Mouse (Mus musculus): ENCODE data around the gene Cpm.
"Not testable (repeated sequence)": the region's sequence is repeated elsewhere in the genome, so short reads cannot be mapped to it uniquely, and the experiment has no call there.

The Cpm gene

DNA sequence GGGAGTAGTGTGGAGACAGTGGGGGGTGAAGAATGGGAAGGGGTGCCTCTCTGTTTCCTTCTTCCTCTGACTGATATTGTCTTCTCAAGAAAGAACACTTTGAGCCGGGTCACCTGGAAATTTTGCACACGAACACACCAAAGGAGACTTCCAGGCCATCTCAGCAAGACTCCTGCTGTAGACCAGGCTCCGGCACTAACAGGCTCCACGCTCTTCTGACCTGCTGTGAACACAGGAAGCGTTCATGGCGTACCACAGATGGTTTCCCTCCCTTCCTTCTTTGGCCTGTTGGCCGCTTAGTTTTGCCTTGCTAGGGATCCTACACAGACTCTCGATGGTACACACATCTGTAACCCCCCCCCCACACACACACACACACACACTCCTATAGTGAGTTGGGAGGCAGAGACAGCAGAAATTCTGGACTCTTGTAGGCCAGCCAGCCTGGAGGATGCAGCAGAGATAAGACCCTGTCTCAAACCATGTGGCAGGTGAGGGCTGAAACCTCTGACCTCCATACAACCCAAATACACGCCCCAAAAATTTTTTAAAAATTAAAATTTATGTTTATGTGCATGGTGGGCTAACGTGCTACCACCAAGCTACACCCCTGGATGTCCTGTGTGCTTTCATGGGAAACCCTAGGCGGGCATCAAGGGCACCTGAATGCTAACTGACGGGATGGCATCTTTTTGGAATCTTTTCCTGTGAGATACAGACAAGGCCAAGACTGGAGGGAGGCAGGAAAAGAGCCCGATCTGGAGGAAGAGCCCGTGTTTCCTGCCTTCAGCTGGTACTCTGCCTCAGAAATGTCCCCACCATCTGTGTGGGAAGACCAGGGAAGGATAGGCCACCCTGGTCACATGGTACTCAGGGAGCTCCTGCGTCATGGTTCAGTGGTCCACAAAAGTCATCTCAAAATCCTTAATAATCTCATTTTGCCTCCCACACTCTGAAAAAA lies 23.7 kb upstream of the Cpm start:
- CTCF ChIA-PET = no interaction called here

DNA sequence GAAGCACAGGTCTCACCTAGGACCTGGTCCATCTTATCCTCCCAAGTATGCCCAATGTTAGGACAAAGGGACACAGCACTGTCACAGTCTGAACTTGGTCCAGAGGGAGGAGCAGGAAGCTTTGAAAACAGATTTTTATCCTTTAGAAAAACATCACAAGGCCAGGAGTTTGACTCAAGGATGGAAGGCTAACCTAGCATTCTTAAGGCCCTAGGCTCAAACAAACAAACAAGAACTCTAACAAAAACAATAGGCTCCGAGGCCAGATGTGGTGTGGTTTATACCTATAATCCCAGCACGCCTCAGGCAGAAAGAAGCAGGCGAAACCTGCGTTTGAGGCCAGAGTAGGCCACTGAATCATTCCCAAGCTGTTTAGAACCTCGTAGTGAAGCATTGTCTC lies 22.9 kb upstream of the Cpm start:
- CTCF ChIA-PET = no interaction called here

DNA sequence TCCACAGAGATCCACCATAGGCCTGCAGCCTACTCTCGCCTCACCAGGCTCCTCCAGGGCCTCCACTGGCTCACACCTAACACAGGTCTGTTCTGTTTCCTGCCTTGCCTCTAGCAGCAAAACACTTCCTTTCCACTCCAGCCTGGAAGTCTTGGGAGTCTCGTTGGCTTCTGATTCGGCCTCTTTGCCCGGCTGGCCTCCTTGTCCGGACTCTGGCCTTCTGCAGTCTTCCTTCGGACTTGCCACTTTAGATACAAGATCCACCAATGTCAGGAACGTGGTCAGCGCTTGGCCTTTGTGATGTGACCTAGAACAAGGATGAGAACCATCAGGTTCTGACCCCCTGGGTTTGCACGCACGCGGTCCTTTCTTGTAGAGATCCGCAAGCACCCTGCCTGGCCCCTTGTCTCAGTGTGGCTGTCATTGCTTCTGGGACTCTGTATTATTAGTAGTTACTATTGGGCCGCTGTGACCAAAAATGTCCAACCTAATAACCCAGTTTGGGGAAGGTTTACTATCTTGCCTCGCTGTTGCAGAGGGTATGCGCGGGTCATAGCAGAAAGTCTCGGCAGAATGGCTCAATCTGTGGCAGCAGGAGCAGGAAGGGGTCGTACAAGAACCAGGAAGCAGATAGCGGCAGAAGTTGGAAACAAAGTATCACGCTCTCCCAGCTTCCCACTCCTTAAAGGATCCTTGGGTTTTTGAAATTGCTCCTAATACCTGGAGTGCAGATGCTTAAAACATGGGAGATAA lies 22.1 kb upstream of the Cpm start:
- CTCF ChIA-PET = no interaction called here

DNA sequence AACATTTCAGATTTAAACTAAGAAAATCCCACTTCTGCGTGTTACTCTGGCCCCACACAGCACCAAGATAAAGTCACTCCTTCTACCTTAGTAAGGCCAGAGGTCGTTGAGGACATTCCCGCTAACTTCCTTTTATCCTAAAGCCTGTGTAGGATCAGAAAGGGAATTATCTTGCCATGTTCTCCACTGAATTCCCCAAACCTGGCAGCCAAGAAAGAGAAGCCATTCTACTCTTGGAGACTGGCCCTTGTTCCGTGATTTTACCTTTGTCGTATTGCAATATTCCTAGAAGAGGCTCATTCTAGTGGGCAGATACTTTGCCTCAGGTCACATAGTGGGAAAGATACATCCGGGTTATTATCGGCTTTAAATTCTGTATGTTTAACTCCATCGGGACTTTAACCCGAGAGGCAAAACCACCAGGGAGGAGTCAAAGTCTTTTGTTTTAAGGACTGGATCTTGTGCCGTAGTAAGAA lies 21.5 kb upstream of the Cpm start:
- CTCF ChIA-PET = no interaction called here

DNA sequence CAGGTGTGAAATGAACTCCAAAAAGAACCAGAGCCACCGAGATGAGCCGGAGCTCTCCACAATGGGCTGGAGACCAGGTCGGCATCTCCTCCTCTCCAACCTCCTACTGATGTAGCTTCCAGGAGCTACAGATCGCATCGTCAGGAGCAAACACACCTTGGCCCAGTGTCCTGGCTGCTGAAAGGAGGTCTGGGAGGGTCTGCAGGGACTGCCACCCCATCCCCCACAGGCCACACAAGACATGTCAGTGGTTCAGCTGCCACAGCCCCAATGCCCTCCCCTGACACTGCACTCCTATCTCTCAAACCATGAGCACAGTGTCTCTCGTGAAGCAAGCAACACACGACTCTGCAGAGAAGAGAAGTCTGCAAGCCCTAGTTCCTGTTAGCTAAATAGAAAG lies 20.8 kb upstream of the Cpm start:
- CTCF ChIA-PET = no interaction called here

DNA sequence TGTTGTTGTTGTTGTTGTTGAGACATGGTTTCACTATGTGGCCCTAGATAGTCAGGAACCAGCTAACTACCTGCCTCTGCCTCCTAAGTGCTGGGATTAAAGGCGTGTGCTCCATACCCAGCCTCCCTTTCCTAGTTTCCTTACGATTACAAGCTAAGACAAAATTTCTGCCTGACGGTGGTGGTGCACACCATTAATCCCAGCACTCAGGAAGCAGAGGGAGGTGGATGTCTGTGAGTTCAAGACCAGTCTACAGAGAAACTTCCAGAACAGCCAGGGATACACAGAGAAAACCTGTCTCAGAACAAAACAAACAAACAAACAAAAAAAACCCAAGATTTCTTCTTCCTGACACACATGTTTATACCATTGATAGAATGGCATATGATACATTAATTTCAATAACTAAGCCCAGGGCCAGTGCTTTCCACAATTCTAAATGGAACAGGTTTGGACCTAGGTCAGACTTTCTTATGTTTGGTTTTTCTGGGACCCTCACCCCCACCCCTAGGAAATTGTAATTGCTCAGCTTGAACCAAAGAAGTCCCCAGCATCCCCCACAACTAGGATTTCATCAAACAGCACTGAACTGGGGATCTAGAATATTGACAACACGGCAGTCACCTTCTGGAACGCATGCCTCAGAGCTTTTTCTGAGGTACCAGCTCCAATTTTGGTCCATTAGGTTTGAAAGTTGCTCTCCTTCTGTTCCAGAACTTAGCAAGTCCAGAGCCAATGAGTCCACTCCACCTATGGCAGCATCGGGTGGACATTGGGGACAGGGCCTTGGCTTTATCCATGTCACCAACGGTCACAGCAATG lies 20.1 kb upstream of the Cpm start:
- CTCF ChIA-PET = no interaction called here

DNA sequence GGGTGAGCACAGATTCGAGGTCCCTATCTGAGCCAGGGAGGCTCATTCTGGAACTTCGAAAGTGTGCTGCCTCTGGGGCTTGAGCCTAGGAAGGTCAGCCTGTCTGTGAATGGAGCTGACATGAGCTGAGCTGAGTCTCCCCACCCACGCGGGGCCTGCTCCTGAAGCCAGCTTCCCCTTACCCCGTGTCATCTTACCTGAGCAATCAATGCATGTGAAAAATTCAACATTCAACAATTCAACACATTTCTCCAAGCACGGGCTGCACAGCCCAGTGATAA lies 19.6 kb upstream of the Cpm start:
- CTCF ChIA-PET = no interaction called here

DNA sequence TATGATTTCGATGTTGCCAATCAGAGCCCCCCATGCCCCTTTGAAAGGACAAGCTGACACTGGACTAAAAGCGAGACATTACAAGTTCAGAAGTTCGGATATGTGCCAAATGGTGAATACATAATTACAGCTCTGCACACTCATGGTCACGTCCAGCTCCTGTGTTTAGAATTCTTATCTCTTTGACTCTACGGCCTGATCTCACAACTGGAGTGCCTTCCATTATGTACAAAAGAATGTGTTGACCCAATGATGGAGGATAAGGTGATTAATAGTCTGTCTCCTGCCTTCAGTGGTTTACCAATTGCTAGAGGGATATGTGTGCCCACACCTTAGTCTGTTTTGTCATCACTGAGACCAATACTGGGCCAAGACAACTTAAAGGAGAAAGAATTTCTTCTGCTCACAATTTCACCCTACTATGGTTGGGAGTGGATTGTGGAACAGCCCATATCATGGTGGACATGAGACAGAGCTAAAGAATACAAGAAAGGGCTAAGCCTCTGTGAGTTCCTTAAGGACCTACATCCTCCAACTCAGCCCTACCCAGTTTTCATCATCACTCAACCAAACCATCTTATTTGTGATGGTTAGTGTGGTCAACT lies 19.0 kb upstream of the Cpm start:
- CTCF ChIA-PET = no interaction called here

DNA sequence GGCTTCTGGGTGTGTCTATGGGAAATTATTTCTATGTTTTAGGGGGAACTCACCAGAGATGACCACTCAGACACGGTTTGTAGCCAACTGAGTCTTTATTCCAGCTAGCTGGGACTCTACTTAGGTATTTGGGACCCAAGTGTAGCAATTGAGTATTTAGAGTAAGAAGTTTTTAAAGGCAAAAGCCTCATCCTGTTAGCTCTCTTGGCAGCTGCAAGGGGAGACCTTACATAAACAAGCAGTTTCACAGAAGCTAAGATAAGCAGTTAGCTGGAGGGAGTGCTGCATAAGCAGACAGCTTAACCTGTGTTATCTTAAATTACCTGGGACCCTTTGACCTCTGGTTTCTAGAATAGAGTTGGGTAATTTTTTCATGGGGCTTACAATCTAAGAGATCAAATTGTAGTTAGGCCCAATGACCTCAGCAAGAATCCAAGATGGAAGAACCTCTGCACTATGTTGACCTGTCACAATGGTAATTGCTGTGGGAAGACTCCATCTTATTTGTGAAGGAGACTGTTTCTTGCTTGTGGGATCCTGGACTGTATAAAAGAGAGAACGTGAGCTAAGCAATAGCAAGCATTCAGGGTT lies 18.4 kb upstream of the Cpm start:
- CTCF ChIA-PET = no interaction called here

DNA sequence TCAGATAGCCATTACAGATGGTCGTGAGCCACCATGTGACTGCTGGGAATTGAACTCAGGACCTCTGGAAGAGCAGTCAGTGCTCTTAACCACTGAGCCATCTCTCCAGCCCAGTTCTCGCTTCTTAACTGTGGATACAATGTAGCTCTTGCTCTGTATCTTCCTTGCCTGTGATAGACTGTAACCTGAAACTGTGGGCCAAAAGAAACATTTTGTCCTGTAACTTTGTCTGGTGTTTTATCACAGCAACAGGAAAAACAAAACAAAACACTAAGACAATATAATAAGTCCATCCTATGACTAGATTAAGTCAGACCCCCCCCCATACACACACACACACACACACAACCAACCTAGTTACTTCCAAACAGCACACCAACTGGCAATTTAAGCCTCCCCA lies 17.8 kb upstream of the Cpm start:
- CTCF ChIA-PET = no interaction called here

DNA sequence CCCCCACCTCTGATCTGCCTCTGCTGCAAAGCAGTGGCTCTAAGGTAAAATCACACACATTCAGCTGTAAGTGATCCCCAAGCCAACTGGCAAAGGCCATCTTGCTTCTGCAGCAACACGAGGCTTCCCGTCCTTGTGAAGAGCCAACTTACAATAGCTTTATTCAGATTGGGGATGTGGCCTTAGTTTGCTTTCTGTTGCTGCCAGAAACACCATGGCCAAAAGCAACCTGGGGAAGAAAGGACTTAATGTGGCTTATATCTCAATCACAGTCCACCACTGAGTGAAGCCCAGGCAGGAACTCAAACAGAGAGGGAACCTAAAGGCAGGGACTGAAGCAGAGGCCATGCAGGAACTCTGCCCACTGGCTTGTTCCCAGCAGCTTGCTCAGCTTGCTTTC lies 17.3 kb upstream of the Cpm start:
- CTCF ChIA-PET = no interaction called here

DNA sequence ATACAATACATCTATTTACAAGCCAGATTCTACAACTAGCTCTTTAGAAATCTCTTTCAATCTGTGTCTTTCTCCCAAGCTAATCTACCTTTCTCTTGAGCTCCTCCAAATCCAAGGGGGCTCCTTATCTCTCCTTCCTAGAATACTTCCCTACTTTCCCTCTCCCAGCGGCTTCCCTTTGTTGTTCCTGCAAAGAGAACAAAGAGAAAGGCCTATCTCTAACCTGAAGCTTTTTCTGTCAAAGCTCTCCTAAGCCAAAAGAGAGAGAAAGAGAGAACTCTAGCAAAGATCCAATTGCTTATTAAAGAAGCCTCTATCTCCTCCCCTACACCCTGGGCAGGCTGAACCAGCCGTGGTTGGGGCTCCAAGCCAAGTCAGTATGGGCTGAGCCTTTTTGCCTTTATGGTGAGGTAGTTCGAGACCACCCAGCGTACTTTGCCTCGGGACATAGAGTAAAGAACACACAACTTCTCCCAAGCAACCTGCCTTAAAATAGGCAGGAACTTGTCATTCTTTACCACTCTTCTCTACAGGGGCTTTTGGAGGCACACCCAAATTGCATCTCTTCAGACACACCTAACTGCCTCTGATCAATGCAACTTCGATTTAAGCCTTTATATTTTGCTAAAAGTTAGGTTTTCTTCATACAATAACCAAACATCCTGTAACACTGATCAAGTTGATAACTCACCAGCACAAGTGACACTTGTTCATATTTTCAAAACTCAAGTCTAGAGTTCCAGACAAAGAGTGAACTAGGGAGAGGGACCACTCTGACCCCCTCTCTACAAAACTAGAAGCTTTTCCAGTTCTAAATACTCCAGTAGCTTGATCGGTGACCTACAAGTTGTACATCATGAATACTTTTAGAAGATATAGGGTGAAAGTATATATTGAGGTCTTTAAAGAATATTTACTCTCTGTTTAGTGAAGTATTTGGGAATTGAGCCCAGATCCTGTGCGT lies 16.4 kb upstream of the Cpm start:
- CTCF ChIA-PET = interaction anchor here (0.6 kb wide), 1 partner anchor 100 kb away, joined by 3 read pairs; no protein-coding TSS in a partner anchor

DNA sequence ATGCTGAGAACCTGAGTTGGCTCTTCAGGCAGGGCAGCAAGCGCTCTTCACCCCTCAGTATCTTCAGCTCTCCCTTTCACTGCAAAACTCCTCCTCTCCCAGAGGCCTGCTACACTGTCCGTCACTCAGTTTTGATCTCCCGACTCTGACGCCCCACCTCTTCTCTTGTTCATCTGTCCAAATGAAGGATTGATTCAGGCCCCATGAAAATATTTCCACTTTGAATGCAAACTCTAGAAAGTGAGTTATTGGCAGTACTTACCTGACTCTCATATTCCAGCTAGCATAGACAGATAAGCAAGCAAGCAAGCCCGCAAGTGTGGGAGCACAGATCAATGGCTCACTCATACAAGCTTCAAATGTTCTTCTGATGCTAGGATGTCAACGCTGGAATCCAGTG lies 15.3 kb upstream of the Cpm start:
- CTCF ChIA-PET = interaction anchor here (0.6 kb wide), 2 partner anchors 203 to 408 kb away, joined by 3 read pairs; no protein-coding TSS in a partner anchor

DNA sequence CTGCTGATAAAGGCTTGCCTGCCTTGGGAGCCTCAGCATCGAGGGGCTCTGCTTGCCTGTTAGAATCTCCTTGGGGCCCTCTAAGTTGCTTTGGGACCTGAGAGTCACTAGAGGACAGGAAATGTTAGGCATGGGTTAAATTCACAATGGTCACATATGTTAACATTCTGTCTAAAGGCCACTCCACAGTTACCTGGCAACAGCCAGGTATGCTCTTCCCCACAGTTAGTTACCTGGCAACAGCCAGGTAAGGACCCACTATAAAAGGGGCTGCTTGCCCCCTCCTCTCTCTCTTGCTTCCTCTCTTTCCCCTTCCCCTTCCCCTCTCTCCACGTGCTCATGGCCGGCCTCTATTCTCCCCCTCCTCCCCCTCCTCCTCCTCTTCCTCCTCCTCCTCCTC lies 14.9 kb upstream of the Cpm start:
- CTCF ChIA-PET = interaction anchor here (0.6 kb wide), 2 partner anchors 204 to 409 kb away, joined by 3 read pairs; no protein-coding TSS in a partner anchor

DNA sequence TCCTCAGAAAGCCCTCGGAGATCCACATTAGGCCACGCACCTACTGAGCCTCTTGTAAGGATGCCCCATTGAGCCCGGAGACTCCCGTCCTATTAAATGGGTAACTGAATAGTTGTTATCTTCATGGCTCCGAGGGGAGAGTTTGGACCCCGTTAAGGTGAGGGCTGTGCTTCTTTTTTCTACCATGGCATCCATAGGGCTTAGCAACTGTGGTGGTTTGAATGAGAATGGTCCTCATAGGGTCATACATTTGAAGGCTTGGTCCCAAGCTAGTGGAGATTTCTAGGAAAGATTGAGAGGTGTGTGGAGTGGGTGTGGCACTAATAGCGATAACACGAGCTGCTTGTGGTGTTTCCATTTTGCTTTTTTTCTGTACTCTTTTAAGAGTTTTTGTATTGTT lies 14.1 kb upstream of the Cpm start:
- CTCF ChIA-PET = no interaction called here

DNA sequence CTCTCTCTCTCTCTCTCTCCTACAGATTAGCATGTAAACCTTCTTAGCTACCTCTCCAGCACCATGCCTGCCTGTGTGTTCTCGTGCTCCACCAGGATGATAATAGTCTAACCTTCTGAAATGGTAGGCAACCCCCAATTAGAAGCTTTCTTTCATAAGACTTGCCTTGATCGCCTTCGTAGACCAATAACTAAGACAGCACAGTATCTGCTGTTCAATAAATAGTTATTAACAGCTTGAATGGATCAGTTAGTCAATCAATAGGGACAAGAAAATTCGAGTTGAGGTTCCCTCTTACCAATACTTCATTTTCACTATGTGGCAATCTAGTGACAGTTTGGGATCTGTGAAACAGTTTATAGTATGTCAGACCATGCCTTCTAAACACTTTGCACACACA lies 13.6 kb upstream of the Cpm start:
- CTCF ChIA-PET = interaction anchor here (0.7 kb wide), 1 partner anchor 81 kb away, joined by 4 read pairs; no protein-coding TSS in a partner anchor

DNA sequence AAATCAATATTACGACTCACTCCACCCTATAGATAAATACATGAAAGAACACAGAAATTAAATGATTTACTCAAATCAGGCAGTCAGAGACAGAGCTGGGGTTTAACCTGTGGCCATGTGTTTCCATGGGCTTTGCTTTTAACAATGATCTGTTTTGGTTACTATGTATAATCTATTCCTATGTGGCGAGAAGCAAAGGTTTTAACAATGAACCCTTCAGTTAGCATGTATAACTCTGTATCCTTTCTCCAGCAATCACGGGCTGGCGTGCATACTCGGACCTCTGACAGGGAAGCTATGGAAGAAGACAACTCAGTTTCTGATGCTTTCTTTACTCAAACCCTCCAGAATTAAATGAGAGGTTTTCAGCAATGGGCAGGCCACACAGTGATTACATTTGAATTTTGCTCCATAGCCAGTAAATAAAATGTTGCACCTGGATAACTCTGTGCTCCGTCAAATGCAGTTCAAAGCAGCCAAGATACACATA lies 13.1 kb upstream of the Cpm start:
- CTCF ChIA-PET = interaction anchor here (0.7 kb wide), 1 partner anchor 81 kb away, joined by 4 read pairs; no protein-coding TSS in a partner anchor

DNA sequence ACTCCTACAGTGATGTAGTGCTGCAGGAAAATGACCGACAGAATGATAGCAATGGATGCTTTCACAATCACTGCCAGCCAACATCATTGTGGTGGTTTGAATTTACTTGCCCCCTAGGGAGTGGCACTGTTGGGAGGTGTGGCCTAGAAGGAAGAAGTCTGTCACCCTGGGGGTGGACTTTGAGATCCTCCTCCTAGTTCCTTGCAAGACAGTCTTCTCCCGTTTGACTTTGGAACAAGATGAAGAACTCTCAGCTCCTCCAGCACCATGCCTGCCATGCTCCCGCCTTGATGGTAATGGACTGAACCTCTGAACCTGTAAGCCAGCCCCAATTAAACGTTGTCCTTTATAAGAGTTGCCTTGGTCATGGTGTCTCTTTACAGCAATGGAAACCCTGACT lies 12.5 kb upstream of the Cpm start:
- CTCF ChIA-PET = not testable (repeated sequence)

DNA sequence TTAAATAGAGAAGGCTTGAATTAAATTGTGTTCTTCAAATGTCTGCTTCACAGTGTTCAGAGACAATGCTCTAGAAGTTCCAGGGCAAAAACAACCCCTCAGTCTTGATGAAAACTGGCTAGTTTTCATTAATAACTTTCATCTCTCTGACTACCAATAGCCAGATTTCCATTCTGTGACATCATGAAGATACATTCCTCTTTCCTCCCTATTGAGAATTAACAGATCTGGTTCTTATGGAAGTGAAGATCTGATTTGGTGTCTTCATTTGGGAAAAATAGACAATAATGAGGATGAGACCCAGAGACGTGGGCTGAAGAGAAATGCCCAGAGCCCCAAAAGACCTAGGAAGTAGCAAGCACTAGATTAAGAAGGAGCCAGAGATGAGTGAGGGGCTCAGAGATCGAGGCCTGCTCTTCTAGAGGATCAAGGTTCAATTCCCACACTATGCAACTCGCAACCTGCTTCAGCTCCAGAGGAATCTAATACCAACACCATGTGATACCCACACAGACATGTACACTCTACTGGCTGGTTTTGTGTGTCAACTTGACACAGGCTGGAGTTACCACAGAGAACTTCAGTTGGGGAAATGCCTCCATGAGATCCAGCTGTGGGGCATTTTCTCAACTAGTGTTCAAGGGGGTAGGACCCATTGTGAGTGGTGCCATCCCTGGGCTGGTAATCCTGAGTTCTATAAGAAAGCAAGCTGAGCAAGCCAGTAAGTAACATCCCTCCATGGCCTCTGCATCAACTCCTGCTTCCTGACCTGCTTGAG lies 11.5 kb upstream of the Cpm start:
- CTCF ChIA-PET = no interaction called here
